Mouse (Mus musculus) gonadal fat pad, adult 2 months (tissue): ENCODE data around the gene Fam219a. TPM values are rescaled to one million over a fixed set of nuclear protein-coding genes. Genes with fewer than 3 reads are reported as not detected.

Source experiments
- DNase-seq: peaks from one replicate; pipeline ENCODE4 v3.0.0-alpha.2; 2012; ENCODE audit warnings: low read depth
- polyA plus RNA-seq: library from polyadenylated mRNA; depleted of rRNA; stranded (reverse); fragments of >200 nt; gene quantifications from 2 replicates; pipeline ENCODE4 v1.2.3, GENCODE M21; 2012; rRNA removed

The Fam219a gene
- polyA plus RNA-seq, 1 experiment: 16.5 TPM

DNA sequence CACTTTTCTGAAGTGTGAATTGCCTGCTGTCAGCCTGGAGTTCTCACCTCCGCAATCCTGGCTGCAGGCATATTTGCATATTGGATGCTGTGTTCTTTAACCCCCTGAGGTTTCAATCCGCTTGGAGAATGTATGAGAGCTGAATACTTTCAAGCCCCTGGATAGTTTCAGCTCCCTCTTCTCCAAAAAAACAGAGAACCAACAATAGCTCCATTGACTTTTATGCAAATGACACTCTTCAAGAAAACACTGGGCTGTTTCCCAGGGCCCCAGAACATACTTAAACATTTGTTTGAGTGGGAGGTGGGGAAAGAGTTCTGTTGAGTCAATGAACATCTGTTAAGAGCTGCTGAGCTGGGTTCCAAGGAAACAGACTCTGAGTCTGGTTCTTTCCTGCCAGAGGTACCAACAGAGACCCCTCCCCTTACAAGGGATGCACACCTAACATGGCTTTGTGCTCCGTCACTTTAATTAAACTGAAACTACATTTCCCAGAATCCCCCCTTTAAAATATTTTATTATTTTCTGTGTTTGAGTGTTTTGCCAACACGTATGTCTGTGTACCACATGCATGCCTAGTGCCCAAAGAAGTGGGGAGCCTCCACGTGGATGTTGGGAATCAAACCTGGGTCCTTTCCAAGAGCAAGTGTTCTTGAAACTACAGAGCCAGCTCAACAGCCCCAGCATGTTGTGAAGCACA is 98.5 kb downstream of the Fam219a start:
- DNase-seq: no peak

DNA sequence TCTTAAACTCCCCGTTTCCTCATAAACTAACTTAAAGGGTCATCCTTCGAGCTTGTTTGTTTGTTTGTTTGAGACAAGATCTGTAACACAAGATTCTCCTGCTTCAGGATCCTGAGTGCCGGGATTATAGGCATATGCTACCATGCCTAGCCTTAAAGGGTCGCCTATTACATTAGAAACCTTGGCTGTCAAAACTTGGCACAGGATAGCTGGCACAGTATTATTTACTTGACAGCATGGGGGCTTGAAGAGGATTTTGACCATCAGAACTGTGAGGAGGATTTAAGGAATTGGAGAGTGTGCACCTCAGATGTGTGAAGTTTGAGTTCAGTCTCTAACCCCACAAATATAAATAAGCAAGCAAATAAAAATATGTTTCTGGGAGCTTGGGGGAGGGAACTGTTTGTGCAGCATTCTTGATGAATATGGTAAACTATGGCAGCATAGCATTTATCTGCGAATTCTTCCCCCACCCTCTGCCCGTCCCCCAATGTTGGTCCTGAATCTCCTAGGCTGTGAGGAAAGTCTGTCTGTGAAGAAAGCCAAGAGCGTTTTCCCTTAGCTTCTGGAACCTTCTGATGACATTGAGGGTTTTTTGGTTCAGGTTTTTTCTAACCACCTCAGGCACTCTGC is 99.2 kb downstream of the Fam219a start:
- no peak for DNase-seq

DNA sequence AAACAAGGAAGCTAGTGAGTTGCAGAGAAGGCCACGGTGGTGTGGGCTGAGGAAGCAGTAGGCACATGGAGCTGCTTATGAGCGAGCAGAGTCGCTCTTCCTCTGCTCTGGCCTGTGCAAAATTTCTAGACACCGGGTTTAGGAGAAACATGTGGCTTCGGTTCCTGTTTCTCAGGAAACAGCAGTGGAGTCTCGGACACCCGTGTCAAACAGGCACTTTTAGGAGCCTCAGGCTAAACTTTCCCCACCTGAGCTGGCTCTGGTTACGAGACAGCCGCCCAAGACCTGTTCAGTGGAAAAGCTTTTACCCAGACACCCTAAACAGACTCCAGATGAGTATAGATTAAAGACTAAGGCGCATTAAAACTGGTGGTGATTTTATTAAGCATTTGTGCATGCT is 100.1 kb downstream of the Fam219a start:
- DNase-seq: no peak

DNA sequence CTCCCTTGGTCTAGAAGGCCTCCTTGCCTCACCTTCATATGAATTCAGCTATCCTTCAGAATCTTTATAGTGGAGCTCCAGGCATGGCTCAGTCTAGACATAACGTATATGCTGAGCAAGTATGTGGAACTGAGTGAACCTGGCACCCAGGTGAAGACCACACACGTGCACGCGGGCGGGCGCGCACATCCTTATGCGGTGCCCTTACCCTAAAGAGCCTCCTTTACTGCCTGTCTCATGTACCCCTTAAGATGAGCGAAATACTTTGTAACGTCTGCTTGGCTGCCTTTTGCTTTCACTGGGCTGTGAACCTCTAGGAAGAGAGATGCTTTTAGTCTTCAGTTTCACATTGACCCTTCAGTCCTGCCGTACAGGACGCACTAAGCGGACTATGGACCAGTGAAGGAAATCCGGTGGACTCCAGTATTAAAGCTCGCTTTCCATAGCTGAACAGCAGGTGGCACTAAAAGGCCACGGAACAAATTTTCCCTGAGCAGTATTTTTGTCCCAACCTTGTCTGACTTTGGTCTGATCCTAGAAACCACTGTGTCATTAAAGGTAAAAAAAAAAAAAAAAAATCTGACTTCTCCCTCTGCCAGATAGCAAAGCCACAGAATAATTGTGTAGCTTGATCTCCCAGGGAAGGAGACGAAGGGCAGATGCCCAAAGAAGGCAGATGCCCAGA is 100.8 kb downstream of the Fam219a start:
- DNase-seq: no peak

Other genes starting within 250 kb of the Fam219a start
- 28.8 and 35.3 TPM in 2 replicates for gene Ubap1, start 220.5 kb downstream of the Fam219a start, polyA plus RNA-seq
- 1.1 TPM in 2 replicates for gene Kif24, start 104.7 kb downstream of the Fam219a start, polyA plus RNA-seq
- gene Nudt2, start 104.4 kb downstream of the Fam219a start, polyA plus RNA-seq: 23.6 and 24.1 TPM in 2 replicates
- 16.2 and 17.2 TPM in 2 replicates for gene AI464131, start 66.5 kb downstream of the Fam219a start, polyA plus RNA-seq
- 5.6 and 11.1 TPM in 2 replicates for gene 1110017D15Rik, start 52.2 kb downstream of the Fam219a start, polyA plus RNA-seq
- gene Dnaic1, start 237 bp upstream of the Fam219a start, polyA plus RNA-seq: 1.5 and 1.6 TPM in 2 replicates
- gene Enho, start 70.8 kb upstream of the Fam219a start, polyA plus RNA-seq: 13.0 and 17.2 TPM in 2 replicates
- 10.7 and 12.1 TPM in 2 replicates for gene Cntfr, start 127.6 kb upstream of the Fam219a start, polyA plus RNA-seq
- gene Il11ra1, start 130.5 kb upstream of the Fam219a start, polyA plus RNA-seq: 67.3 and 81.0 TPM in 2 replicates
- gene Rpp25l, start 144.0 kb upstream of the Fam219a start, polyA plus RNA-seq: 32.6 and 36.2 TPM in 2 replicates
- 77.0 and 98.9 TPM in 2 replicates for gene Dctn3, start 153.6 kb upstream of the Fam219a start, polyA plus RNA-seq
- not detected in 2 replicates for gene Arid3c, start 161.6 kb upstream of the Fam219a start, polyA plus RNA-seq
- gene Galt, start 185.7 kb upstream of the Fam219a start, polyA plus RNA-seq: 55.6 and 64.3 TPM in 2 replicates
- gene Sigmar1, start 186.6 kb upstream of the Fam219a start, polyA plus RNA-seq: 147 and 200 TPM in 2 replicates
- 38.8 and 48.3 TPM in 2 replicates for gene Ccl27a, start 204.7 kb upstream of the Fam219a start, polyA plus RNA-seq